Mouse (Mus musculus) midbrain, embryonic 14.5 days (tissue): ENCODE results near the gene Prr14l. TPM values are rescaled to one million over a fixed set of nuclear protein-coding genes. Genes with fewer than 3 reads are reported as not detected.
A peak's percentile ranks its signal among the peaks of the same experiment; 100 is the strongest.
"Not testable (repeated sequence)": the region's sequence is repeated elsewhere in the genome, so short reads cannot be mapped to it uniquely, and the experiment has no call there.

Source experiments
- ATAC-seq: fragments of 200-750 bp; cut with Nextera tagmentation; 2 replicates; pipeline ENCODE4 v1.8.0; 2017; ENCODE audit warnings: moderate number of reproducible peaks, moderate library complexity; ENCODE audit not compliant: low FRiP score, low TSS enrichment
- DNase-seq: peaks from one replicate; pipeline ENCODE4 v3.0.0-alpha.2; 2015
- H3K27ac ChIP-seq: fragments of 300-500 bp; sonication (generic); replicated peaks from 2 replicates; pipeline ENCODE4 v1.5.1; 2014; ENCODE audit warnings: mild to moderate bottlenecking, low read depth, low read length, moderate library complexity
- H3K27me3 ChIP-seq: fragments of 300-500 bp; sonication (generic); 2 replicates; pipeline ENCODE4 v1.6.1; 2014; ENCODE audit warnings: low read length, control low read depth, mixed read lengths; ENCODE audit not compliant: control insufficient read depth, insufficient read depth
- H3K36me3 ChIP-seq: fragments of 300-500 bp; sonication (generic); 2 replicates; pipeline ENCODE4 v1.6.1; 2014; ENCODE audit warnings: low read length, control low read depth; ENCODE audit not compliant: control insufficient read depth, insufficient read depth
- H3K4me1 ChIP-seq: fragments of 300-500 bp; sonication (generic); 2 replicates; pipeline ENCODE4 v1.6.1; 2014; ENCODE audit warnings: mild to moderate bottlenecking, antibody characterized with exemption, low read length, control low read depth; ENCODE audit not compliant: control insufficient read depth, insufficient read depth
- H3K4me2 ChIP-seq: fragments of 300-500 bp; sonication (generic); 2 replicates; pipeline ENCODE4 v1.6.1; 2014; ENCODE audit warnings: mild to moderate bottlenecking, low read length, moderate library complexity
- H3K4me3 ChIP-seq: fragments of 300-500 bp; sonication (generic); replicated peaks from 2 replicates; pipeline ENCODE4 v1.5.1; 2014; ENCODE audit warnings: low read depth, low read length
- H3K9ac ChIP-seq: fragments of 300-500 bp; sonication (generic); replicated peaks from 2 replicates; pipeline ENCODE4 v1.6.1; 2014; ENCODE audit warnings: mild to moderate bottlenecking, low read length, moderate library complexity
- H3K9me3 ChIP-seq: fragments of 300-500 bp; sonication (generic); 2 replicates; pipeline ENCODE4 v1.6.1; 2016; ENCODE audit warnings: low read length, control low read depth, mixed read lengths; ENCODE audit not compliant: control insufficient read depth
- WGBS: fragments of 180-500 bp; shearing (Covaris S2); extraction: QIAGEN DNeasy Blood & Tissue Kit; methylation state at CpG from one replicate; pipeline ENCODE4 v1.1.7; 2014; 5-methylcytosine and 5-hydroxymethylcytosine counted together
- polyA plus RNA-seq: library from polyadenylated mRNA; unstranded; fragments of >200 nt; fragmentation: Nextera tagmentation; extraction: Ambion mirVana; gene quantifications from 2 replicates; pipeline ENCODE4 v1.2.1, GENCODE M21; 2014

The Prr14l gene
- polyA plus RNA-seq, 1 experiment from 2014 or later, result 15.8 TPM

DNA sequence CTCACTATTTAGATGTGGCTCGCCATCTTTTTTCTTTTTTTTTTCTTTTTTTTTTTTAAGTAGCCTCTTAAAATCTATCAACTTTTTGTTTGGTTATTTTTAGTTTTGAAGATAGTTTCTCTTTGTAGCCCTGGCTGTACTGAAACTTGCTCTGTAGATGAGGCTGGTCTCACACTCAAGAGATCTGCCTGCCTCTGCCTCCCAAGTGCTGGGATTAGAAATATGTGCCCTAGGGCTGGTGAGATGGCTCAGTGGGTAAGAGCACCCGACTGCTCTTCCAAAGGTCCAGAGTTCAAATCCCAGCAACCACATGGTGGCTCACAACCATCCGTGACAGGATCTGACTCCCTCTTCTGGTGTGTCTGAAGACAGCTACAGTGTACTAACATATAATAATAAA is 1.2 kb upstream of the Prr14l start:
- H3K4me3 ChIP-seq, H3K36me3 ChIP-seq, DNase-seq, H3K27ac ChIP-seq, ATAC-seq, H3K9ac ChIP-seq, H3K27me3 ChIP-seq, H3K9me3 ChIP-seq, H3K4me2 ChIP-seq: not testable (repeated sequence)
- peaks cover 22% of the 10 kb centered on the region for H3K4me1 ChIP-seq
- 93% methylated on average over 2 of the region's 3 CpGs for WGBS

DNA sequence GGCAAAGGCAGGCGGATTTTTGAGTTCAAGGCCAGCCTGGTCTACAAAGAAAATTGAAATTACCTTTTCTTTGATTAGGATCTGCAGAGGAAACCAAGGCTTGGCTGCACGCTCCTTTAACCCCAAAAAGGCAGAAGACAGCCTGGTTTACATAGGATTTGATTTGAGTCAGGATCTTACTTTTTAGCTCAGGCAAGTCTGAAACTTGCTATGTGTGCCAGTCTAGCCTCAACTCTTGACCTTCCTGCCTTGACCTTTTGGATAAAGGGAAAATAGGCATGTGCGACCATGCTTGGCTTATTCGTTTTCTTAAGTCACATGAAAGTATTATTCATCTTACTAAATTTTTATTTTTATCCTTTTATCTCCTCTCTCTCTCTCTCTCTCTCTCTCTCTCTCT is 762 bp upstream of the Prr14l start:
- DNase-seq (no peak), ATAC-seq (no peak)
- peak overlapping the region; percentile 68 for H3K27ac ChIP-seq
- 79% methylated on average over 4 of the region's 4 CpGs for WGBS
- H3K9ac ChIP-seq, result no peak overlapping the region
- peaks cover 22% of the 10 kb centered on the region for H3K4me1 ChIP-seq
- H3K4me3 ChIP-seq, result no peak overlapping the region
- H3K9me3 ChIP-seq, result no peaks in the 10 kb centered on the region
- no peak overlapping the region; the same call in 1 of the 2 replicates for H3K4me2 ChIP-seq
- H3K36me3 ChIP-seq, result peaks cover 7% of the 10 kb centered on the region; the same call in 1 of the 2 replicates
- no peaks in the 10 kb centered on the region for H3K27me3 ChIP-seq

DNA sequence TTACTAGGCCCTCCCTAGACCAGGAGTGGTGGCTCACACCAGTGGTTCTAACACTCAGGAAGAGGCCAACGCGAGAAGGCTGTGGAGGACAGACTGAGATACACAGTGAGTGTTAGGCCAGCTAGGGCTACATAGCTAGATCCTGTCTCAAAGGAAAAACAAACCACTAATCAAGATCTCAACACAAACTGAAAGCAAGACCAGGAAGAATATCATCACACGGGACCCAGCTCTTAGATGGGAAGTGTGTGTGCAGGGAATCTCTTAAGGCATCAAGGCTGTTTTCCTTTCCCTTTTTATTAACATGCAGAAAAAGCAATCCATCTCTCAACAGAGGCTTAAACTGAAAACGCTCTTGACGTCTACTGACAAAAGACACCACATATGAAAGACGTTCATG is 2.0 kb downstream of the Prr14l start:
- Histone ChIP-seq H3K4me1 (peaks cover 22% of the 10 kb centered on the region), H3K36me3 (peaks cover 9% of the 10 kb centered on the region; the same call in 1 of the 2 replicates), H3K4me2 (peak overlapping the region; percentile 80), H3K4me3 (no peak overlapping the region), H3K27me3 (no peaks in the 10 kb centered on the region), H3K9me3 (no peaks in the 10 kb centered on the region), H3K9ac (no peak overlapping the region), H3K27ac (no peak overlapping the region)
- DNase-seq (no peak), ATAC-seq (no peak)
- 77% methylated on average over 6 of the region's 6 CpGs for WGBS

DNA sequence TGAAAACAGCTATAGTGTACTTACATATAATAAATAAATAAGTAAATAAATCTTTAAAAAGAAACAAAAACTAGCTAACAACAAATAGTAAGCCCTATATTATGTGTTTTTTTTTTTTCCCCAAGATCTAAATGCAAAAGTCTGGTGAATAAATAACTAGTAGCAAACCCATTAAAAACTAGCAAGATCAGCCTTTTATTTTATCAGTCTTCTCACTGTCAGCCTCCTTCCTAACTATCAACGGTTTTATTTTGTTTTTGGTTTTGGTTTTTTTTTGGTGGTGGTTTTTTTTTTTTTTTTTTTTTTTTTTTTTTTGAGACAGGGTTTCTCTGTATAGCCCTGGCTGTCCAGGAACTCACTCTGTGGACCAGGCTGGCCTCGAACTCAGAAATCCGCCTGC is 4.5 kb downstream of the Prr14l start:
- not testable (repeated sequence) for H3K4me2 ChIP-seq, H3K4me3 ChIP-seq, H3K9me3 ChIP-seq, H3K27ac ChIP-seq, DNase-seq, H3K9ac ChIP-seq, H3K27me3 ChIP-seq, ATAC-seq
- WGBS, result 95% methylated on average over 3 of the region's 3 CpGs
- Histone ChIP-seq H3K36me3 (peaks cover 24% of the 10 kb centered on the region; the same call in 1 of the 2 replicates), H3K4me1 (peaks cover 22% of the 10 kb centered on the region)

DNA sequence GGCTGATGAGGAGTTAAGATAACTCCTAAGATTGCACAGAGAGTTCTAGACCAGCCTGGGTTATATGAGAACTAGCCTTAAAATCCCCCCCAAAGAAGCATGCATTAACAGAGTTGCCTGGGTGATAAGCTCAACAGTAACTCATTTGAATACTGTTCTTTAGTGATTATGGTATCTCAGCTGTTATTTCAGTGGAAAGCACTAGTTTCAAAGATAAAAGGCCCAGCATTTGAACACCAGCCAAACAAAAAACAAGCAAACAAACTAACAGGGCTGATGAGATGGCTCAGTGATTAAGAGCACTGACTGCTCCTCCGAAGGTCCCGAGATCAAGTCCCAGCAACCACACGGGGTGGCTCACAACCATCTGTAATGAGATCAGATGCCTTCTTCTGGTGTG is 4.9 kb downstream of the Prr14l start:
- H3K4me3 ChIP-seq, result no peak overlapping the region
- no peak for ATAC-seq
- no peak overlapping the region for H3K4me2 ChIP-seq
- DNase-seq, result no peak
- peaks cover 24% of the 10 kb centered on the region; the same call in 1 of the 2 replicates for H3K36me3 ChIP-seq
- 97% methylated on average over 3 of the region's 3 CpGs for WGBS
- no peak overlapping the region for H3K27ac ChIP-seq
- H3K9me3 ChIP-seq, result no peaks in the 10 kb centered on the region
- no peaks in the 10 kb centered on the region for H3K27me3 ChIP-seq
- H3K9ac ChIP-seq, result no peak overlapping the region
- peaks cover 22% of the 10 kb centered on the region for H3K4me1 ChIP-seq

DNA sequence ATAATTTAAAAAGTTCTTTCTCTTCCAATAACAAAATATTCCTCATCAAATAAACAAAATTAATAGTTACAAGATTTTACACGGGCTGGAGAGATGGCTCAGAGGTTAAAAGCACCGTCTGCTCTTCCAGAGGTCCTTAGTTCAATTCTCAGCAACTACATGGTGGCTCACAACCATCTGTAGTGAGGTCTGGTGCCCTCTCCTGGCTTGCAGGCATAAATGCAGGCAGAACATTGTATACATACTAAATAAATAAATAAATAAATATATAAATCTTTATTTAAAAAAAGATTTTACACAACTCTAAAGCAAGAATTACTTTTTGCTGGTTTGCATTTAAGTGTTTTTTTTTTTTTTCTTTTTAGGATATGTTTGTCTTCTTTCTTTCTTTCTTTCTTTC is 14.0 kb downstream of the Prr14l start:
- WGBS, result 93% methylated on average over 2 of the region's 2 CpGs
- no peak overlapping the region for H3K27ac ChIP-seq

DNA sequence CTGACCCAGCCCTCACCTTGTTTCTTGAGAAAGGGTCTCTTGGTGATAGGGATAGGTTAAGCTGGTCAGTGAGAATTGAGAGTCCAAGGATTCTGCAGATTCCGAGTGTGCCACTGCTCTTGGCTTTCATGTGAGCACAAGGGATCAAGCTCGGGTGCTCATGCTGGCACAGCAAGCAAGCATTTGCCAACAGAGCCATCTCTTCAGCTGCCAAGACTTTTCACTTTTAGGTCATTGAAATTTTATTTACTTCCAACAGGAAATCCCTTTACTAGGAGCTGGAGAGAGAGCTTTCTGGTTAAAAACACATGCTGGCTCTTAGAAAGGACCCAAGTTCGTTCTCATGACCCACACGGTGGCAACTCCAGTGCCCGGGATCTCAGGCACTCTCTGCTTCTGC is 17.1 kb downstream of the Prr14l start:
- Histone ChIP-seq H3K9me3 (no peaks in the 10 kb centered on the region), H3K4me1 (no peaks in the 10 kb centered on the region), H3K27me3 (no peaks in the 10 kb centered on the region), H3K27ac (no peak overlapping the region), H3K36me3 (peaks cover 77% of the 10 kb centered on the region), H3K4me3 (no peak overlapping the region), H3K4me2 (no peak overlapping the region), H3K9ac (no peak overlapping the region)
- ATAC-seq (no peak), DNase-seq (no peak)
- WGBS, result 92% methylated on average over 5 of the region's 5 CpGs

More for the DNA sequence above, 14.0 kb downstream of the Prr14l start:
- Histone ChIP-seq H3K9ac (no peak overlapping the region), H3K9me3 (no peaks in the 10 kb centered on the region), H3K4me3 (no peak overlapping the region), H3K4me1 (no peaks in the 10 kb centered on the region), H3K27me3 (no peaks in the 10 kb centered on the region), H3K36me3 (peaks cover 71% of the 10 kb centered on the region), H3K4me2 (no peak overlapping the region)
- ATAC-seq (no peak), DNase-seq (no peak)

DNA sequence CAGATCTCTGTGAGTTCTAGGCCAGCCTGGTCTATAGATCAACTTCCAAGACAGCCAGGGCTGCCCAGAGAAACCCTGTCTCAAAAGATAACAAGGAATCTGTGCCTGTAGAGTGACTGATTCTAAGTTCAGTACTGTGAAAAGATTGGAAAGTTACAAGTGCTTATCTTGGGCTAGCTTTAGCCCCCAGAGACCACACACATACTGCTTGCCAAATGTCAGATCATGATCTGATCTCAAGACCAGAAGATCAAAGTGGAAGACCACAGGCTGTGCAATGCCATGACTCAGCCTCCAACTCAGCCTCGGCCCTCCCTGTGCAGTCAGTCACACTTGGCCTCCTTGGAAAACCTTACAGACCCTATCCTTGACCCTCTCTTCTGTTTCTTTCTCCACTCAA is 19.6 kb downstream of the Prr14l start:
- Histone ChIP-seq H3K9ac (no peak overlapping the region), H3K4me3 (no peak overlapping the region), H3K27ac (no peak overlapping the region), H3K27me3 (no peaks in the 10 kb centered on the region), H3K4me1 (no peaks in the 10 kb centered on the region), H3K36me3 (peaks cover 84% of the 10 kb centered on the region), H3K9me3 (no peaks in the 10 kb centered on the region), H3K4me2 (no peak overlapping the region)
- 92% methylated on average over 1 of the region's 1 CpGs for WGBS
- DNase-seq (no peak), ATAC-seq (no peak)

DNA sequence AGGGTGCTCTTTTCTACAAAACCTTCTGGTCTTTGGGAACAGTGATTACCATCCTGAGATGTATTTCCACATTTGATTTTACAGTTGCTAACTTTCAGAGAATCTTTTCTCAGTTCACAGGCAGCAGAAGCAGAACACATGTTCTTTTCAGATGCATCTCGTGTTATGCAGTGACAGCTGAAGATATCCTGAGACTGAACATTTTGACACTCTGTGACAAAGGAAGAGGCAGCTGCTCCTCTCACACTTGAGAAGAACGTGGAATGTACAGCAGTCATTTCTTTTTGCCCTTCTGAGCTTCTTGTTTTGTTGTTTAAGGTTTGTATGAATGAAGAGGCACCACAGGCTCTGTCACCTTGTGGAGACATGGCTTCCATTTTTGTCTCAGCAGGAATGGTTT is 24.0 kb downstream of the Prr14l start:
- H3K4me3 ChIP-seq, result no peak overlapping the region
- no peaks in the 10 kb centered on the region for H3K27me3 ChIP-seq
- 92% methylated on average over 2 of the region's 2 CpGs for WGBS
- H3K4me1 ChIP-seq, result no peaks in the 10 kb centered on the region
- peaks cover 92% of the 10 kb centered on the region for H3K36me3 ChIP-seq
- no peaks in the 10 kb centered on the region for H3K9me3 ChIP-seq
- H3K27ac ChIP-seq, result no peak overlapping the region
- H3K4me2 ChIP-seq, result no peak overlapping the region
- ATAC-seq, result no peak
- DNase-seq, result no peak
- H3K9ac ChIP-seq, result no peak overlapping the region
